Mouse (Mus musculus) neural tube, embryonic 15.5 days (tissue): ENCODE data around the gene Sh3gl2. TPM values are rescaled to one million over a fixed set of nuclear protein-coding genes. Genes with fewer than 3 reads are reported as not detected.

Experiments used
- ATAC-seq: fragments of 200-750 bp; cut with Nextera tagmentation; 2 replicates; pipeline ENCODE4 v1.8.0; 2017; ENCODE audit warnings: mild to moderate bottlenecking, moderate TSS enrichment, moderate library complexity; ENCODE audit not compliant: low FRiP score
- H3K27ac ChIP-seq: fragments of 300-500 bp; sonication (generic); replicated peaks from 2 replicates; pipeline ENCODE4 v1.5.1; 2015; ENCODE audit warnings: mild to moderate bottlenecking, inconsistent platforms
- H3K27me3 ChIP-seq: fragments of 300-500 bp; sonication (generic); replicated peaks from 2 replicates; pipeline ENCODE4 v1.6.1; 2015; ENCODE audit warnings: inconsistent platforms
- H3K36me3 ChIP-seq: fragments of 300-500 bp; sonication (generic); 2 replicates; pipeline ENCODE4 v1.6.1; 2015; ENCODE audit warnings: inconsistent platforms
- H3K4me1 ChIP-seq: fragments of 300-500 bp; sonication (generic); 2 replicates; pipeline ENCODE4 v1.6.1; 2015; ENCODE audit warnings: inconsistent platforms
- H3K4me2 ChIP-seq: fragments of 300-500 bp; sonication (generic); 2 replicates; pipeline ENCODE4 v1.6.1; 2015; ENCODE audit warnings: inconsistent platforms, mild to moderate bottlenecking, moderate library complexity
- H3K4me3 ChIP-seq: fragments of 300-500 bp; sonication (generic); replicated peaks from 2 replicates; pipeline ENCODE4 v1.5.1; 2015; ENCODE audit warnings: mild to moderate bottlenecking, inconsistent platforms
- H3K9ac ChIP-seq: fragments of 300-500 bp; sonication (generic); replicated peaks from 2 replicates; pipeline ENCODE4 v1.6.1; 2015; ENCODE audit warnings: mild to moderate bottlenecking, inconsistent platforms
- H3K9me3 ChIP-seq: fragments of 300-500 bp; sonication (generic); replicated peaks from 2 replicates; pipeline ENCODE4 v1.6.1; 2016; ENCODE audit warnings: inconsistent platforms
- WGBS: fragments of 180-500 bp; shearing (Covaris S2); methylation state at CpG from one replicate; pipeline ENCODE4 v1.1.7; 2015; ENCODE audit warnings: mixed read lengths; 5-methylcytosine and 5-hydroxymethylcytosine counted together
- polyA plus RNA-seq: library from polyadenylated mRNA; unstranded; fragments of >200 nt; fragmentation: Nextera tagmentation; extraction: Ambion mirVana; gene quantifications from 2 replicates; pipeline ENCODE4 v1.2.1, GENCODE M21; 2015

Sh3gl2 gene
- polyA plus RNA-seq, 1 experiment from 2014 or later, result 111 TPM

DNA sequence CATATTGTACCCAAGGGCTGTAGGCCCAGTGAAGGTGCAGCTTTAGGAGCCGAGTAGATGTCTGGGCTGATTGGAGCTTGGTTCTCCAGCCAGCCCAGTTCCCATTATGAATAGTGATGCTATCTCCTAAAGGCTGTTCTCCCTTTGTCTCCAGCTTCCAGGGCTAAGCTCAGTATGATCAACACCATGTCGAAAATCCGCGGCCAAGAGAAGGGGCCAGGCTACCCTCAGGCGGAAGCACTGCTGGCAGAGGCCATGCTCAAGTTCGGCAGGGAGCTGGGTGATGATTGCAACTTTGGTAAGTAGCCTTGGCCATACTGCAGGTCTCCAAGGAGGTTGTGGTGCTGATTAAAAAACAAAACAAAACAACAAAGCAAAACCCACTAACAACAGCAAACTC is 171.3 kb downstream of the Sh3gl2 start:
- Histone ChIP-seq H3K9ac (no peak overlapping the region), H3K9me3 (no peaks in the 10 kb centered on the region), H3K4me1 (no peaks in the 10 kb centered on the region), H3K27me3 (no peaks in the 10 kb centered on the region), H3K27ac (no peak overlapping the region), H3K36me3 (peaks cover 11% of the 10 kb centered on the region; the same call in 1 of the 2 replicates), H3K4me3 (no peak overlapping the region), H3K4me2 (no peak overlapping the region)
- WGBS, result 87% methylated on average over 6 of the region's 6 CpGs
- no peak for ATAC-seq

- H3K4me2 ChIP-seq, result no peak overlapping the region
- no peak overlapping the region for H3K9ac ChIP-seq
- H3K36me3 ChIP-seq, result peaks cover 11% of the 10 kb centered on the region; the same call in 1 of the 2 replicates
- H3K4me3 ChIP-seq, result no peak overlapping the region
- no peak overlapping the region for H3K27ac ChIP-seq
- WGBS, result 66% methylated on average over 5 of the region's 5 CpGs
- no peak for ATAC-seq
- H3K4me1 ChIP-seq, result no peaks in the 10 kb centered on the region
- no peaks in the 10 kb centered on the region for H3K27me3 ChIP-seq
- H3K9me3 ChIP-seq, result no peaks in the 10 kb centered on the region
Observed at GRCm38 (mm10) chr4:85376610-85377009, 171.7 kb downstream of the Sh3gl2 start.

DNA sequence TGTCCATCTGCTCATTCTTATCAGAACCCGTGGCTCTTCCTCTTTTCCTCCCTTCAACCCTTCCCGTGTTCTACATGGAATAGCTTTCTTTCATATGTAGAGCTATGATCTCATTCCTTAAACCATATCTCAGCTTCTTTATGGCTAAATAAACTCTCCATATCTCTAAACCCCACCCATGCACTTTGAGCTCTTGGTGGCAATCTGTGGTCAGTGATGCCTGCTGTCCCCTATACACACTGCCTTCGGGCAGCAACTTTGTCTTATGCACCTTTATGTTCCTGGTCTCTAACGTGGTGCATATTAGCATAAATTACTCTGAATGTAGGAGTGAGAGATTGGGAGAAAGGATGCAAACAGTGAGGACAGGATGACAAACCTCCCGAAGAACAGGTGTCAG is 180.3 kb downstream of the Sh3gl2 start:
- H3K27me3 ChIP-seq, result no peaks in the 10 kb centered on the region
- no peak overlapping the region for H3K4me3 ChIP-seq
- no peak overlapping the region for H3K4me2 ChIP-seq
- no peaks in the 10 kb centered on the region for H3K9me3 ChIP-seq
- peaks cover 12% of the 10 kb centered on the region; the same call in 1 of the 2 replicates for H3K36me3 ChIP-seq
- ATAC-seq, result no peak
- WGBS, result 88% methylated on average over 5 of the region's 5 CpGs
- no peaks in the 10 kb centered on the region for H3K4me1 ChIP-seq
- H3K9ac ChIP-seq, result no peak overlapping the region
- H3K27ac ChIP-seq, result no peak overlapping the region

DNA sequence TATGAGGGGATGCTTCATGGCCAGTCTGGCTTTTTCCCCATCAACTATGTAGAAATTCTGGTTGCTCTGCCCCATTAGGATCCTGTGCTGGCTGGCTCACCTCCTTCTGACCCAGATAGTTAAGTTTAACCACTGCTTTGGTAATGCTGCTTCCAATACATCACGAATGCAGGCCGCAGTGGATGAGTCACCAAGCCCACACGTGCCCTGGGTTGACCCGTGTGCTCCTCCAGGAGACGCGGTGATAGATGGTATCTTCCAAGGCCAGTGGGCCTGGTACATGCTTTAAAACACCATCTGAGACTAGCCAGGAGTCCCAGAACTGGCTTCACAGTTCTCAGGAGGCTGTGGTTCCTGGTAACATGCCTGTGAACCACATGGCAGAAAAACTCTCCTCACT is 182.8 kb downstream of the Sh3gl2 start:
- H3K9ac ChIP-seq, result no peak overlapping the region
- no peak for ATAC-seq
- no peak overlapping the region for H3K4me3 ChIP-seq
- H3K36me3 ChIP-seq, result peaks cover 12% of the 10 kb centered on the region; the same call in 1 of the 2 replicates
- H3K9me3 ChIP-seq, result no peaks in the 10 kb centered on the region
- no peak overlapping the region for H3K27ac ChIP-seq
- no peaks in the 10 kb centered on the region for H3K4me1 ChIP-seq
- H3K4me2 ChIP-seq, result no peak overlapping the region
- H3K27me3 ChIP-seq, result no peaks in the 10 kb centered on the region
- 94% methylated on average over 6 of the region's 6 CpGs for WGBS

- no peak overlapping the region for H3K4me3 ChIP-seq
- no peak overlapping the region for H3K4me2 ChIP-seq
- WGBS, result 54% methylated on average over 1 of the region's 1 CpGs
- peaks cover 7% of the 10 kb centered on the region; the same call in 1 of the 2 replicates for H3K36me3 ChIP-seq
- no peaks in the 10 kb centered on the region for H3K27me3 ChIP-seq
- no peak for ATAC-seq
- H3K4me1 ChIP-seq, result no peaks in the 10 kb centered on the region
- H3K27ac ChIP-seq, result no peak overlapping the region
- H3K9me3 ChIP-seq, result no peaks in the 10 kb centered on the region
- H3K9ac ChIP-seq, result no peak overlapping the region
Observed at GRCm38 (mm10) chr4:85391795-85392194, 186.9 kb downstream of the Sh3gl2 start.

GRCm38 (mm10) chr4:85398765-85399164 is 193.8 kb downstream of the Sh3gl2 start:
- no peak for ATAC-seq
- Histone ChIP-seq H3K27ac (no peak overlapping the region), H3K4me2 (no peak overlapping the region), H3K9me3 (no peaks in the 10 kb centered on the region), H3K4me3 (no peak overlapping the region), H3K4me1 (peaks cover 3% of the 10 kb centered on the region; the same call in 1 of the 2 replicates), H3K27me3 (no peaks in the 10 kb centered on the region), H3K36me3 (no peaks in the 10 kb centered on the region), H3K9ac (no peak overlapping the region)
- 51% methylated on average over 8 of the region's 8 CpGs for WGBS

- Histone ChIP-seq H3K36me3 (no peaks in the 10 kb centered on the region), H3K27ac (no peak overlapping the region), H3K4me2 (no peak overlapping the region), H3K4me3 (no peak overlapping the region), H3K27me3 (no peaks in the 10 kb centered on the region), H3K4me1 (peaks cover 3% of the 10 kb centered on the region; the same call in 1 of the 2 replicates), H3K9ac (no peak overlapping the region), H3K9me3 (no peaks in the 10 kb centered on the region)
- 44% methylated on average over 4 of the region's 4 CpGs for WGBS
- no peak for ATAC-seq
Observed at GRCm38 (mm10) chr4:85402823-85403222, 197.9 kb downstream of the Sh3gl2 start.

GRCm38 (mm10) chr4:85404424-85405194 is 199.7 kb downstream of the Sh3gl2 start:
- WGBS, result 43% methylated on average over 10 of the region's 10 CpGs

DNA sequence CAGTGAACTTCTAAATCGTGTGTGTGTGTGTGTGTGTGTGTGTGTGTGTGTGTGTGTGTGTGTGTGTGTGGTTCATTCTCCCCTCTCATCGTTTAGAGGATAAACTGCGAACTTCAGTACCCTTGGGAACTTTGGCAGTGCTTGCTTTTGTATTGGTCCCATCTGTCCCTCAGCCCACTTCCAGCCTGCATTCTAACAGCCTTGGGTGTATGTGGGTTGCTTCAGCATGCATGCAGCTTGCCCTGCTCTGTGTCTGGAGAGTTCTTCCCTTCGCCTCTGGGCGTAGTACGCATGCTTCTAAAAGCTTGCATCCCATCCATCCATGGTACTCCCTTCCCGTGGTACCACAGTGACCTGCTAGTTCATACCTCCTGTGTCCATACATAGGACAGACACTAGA is 200.3 kb downstream of the Sh3gl2 start:
- Histone ChIP-seq H3K4me3 (no peak overlapping the region), H3K4me1 (no peaks in the 10 kb centered on the region), H3K27me3 (no peaks in the 10 kb centered on the region), H3K9ac (no peak overlapping the region), H3K9me3 (no peaks in the 10 kb centered on the region), H3K27ac (no peak overlapping the region), H3K4me2 (no peak overlapping the region), H3K36me3 (no peaks in the 10 kb centered on the region)
- 65% methylated on average over 6 of the region's 7 CpGs for WGBS
- ATAC-seq, result no peak

More at GRCm38 (mm10) chr4:85404424-85405194, 199.7 kb downstream of the Sh3gl2 start:
- H3K9ac ChIP-seq, result no peak overlapping the region
- no peaks in the 10 kb centered on the region for H3K27me3 ChIP-seq
- H3K27ac ChIP-seq, result no peak overlapping the region
- ATAC-seq, result no peak
- no peak overlapping the region for H3K4me3 ChIP-seq
- H3K36me3 ChIP-seq, result no peaks in the 10 kb centered on the region
- no peaks in the 10 kb centered on the region for H3K4me1 ChIP-seq
- no peaks in the 10 kb centered on the region for H3K9me3 ChIP-seq
- H3K4me2 ChIP-seq, result no peak overlapping the region

GRCm38 (mm10) chr4:85416466-85416865 is 211.5 kb downstream of the Sh3gl2 start:
- ATAC-seq, result no peak
- WGBS, result 93% methylated on average over 3 of the region's 3 CpGs

GRCm38 (mm10) chr4:85420429-85420828 is 215.5 kb downstream of the Sh3gl2 start:
- no peaks in the 10 kb centered on the region for H3K36me3 ChIP-seq
- no peaks in the 10 kb centered on the region for H3K9me3 ChIP-seq
- no peak overlapping the region for H3K9ac ChIP-seq
- H3K4me1 ChIP-seq, result no peaks in the 10 kb centered on the region
- no peaks in the 10 kb centered on the region for H3K27me3 ChIP-seq
- H3K4me3 ChIP-seq, result no peak overlapping the region
- WGBS, result 87% methylated on average over 6 of the region's 6 CpGs
- H3K4me2 ChIP-seq, result no peak overlapping the region
- ATAC-seq, result no peak
- no peak overlapping the region for H3K27ac ChIP-seq

More at GRCm38 (mm10) chr4:85416466-85416865, 211.5 kb downstream of the Sh3gl2 start:
- H3K9ac ChIP-seq, result no peak overlapping the region
- H3K36me3 ChIP-seq, result no peaks in the 10 kb centered on the region
- H3K4me1 ChIP-seq, result no peaks in the 10 kb centered on the region
- no peak overlapping the region for H3K4me2 ChIP-seq
- no peaks in the 10 kb centered on the region for H3K27me3 ChIP-seq
- H3K27ac ChIP-seq, result no peak overlapping the region
- no peaks in the 10 kb centered on the region for H3K9me3 ChIP-seq
- no peak overlapping the region for H3K4me3 ChIP-seq

DNA sequence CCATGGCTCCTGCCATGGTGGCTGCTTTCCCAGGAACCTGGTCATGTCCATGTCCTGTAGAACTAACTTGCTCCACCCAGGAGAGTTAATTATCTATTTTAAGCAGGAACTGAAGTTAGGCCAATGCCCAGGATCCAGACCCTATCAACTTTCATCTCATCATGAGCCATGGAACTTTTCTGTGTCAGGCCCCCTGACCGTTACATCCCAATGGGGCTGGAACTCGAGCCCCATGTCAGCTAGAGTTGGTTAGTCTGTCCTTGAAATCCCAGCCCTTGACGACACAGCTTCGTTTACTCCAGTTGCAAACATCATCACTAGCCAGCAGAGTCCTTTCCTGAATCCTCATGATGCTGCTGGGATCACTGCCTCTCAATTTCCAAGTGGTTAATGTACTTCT is 221.3 kb downstream of the Sh3gl2 start:
- no peaks in the 10 kb centered on the region for H3K4me1 ChIP-seq
- H3K9ac ChIP-seq, result no peak overlapping the region
- WGBS, result 82% methylated on average over 4 of the region's 4 CpGs
- H3K4me2 ChIP-seq, result no peak overlapping the region
- no peak for ATAC-seq
- no peaks in the 10 kb centered on the region for H3K36me3 ChIP-seq
- H3K27ac ChIP-seq, result no peak overlapping the region
- H3K27me3 ChIP-seq, result no peaks in the 10 kb centered on the region
- H3K4me3 ChIP-seq, result no peak overlapping the region
- H3K9me3 ChIP-seq, result no peaks in the 10 kb centered on the region
